Comparison of ENCODE assay signal across 21 mouse cellular contexts in the genomic region with DNA sequence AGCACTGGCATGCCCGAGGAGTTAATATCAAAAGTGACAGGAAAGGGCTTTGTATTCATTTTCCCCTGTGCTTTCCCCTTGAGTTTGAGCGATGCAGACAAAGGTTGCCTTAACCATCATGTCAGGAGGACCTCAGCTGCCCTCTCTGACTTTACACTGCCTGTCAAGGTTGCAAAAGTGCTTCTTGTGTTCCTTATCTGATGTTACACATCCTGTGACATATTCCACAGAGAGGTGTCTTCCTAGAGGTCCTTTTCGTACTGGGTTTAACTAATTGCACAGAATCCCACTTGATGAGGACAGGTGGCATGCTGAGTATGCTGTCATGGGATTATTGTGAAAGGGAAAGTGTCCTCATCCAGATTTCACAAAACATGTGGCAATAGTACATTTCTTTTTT. TPM values are rescaled to one million over a fixed set of nuclear protein-coding genes. Genes with fewer than 3 reads are reported as not detected.
A peak's percentile ranks its signal among the peaks of the same experiment; 100 is the strongest.
DNase-seq lines count a peak whose midpoint lies in the region; ATAC-seq and TF ChIP-seq lines count a peak whose summit lies in the region.
"Had no signal": no experiment of that assay in that cellular context is flagged by ENCODE, and none has a peak within 500 bp of the region (broad histone marks: within the 10 kb centered on the region; RNA-seq: fewer than 3 reads in every experiment).

No protein-coding gene starts in this region.

- no peaks in the 10 kb centered on the region for H3K9me3 ChIP-seq in MEL (replicated peaks; ENCODE audit: insufficient read depth, low read length)
- no peaks in the 10 kb centered on the region for H3K9me3 ChIP-seq in hindbrain, embryonic 11.5 days (ENCODE audit: control insufficient read depth, low read length)
- H3K9me3 ChIP-seq: embryonic facial prominence, embryonic 13.5 days; forebrain, embryonic 12.5 days; heart, embryonic 13.5 days; hindbrain, embryonic 13.5 days; intestine, embryonic 15.5 days had no signal

- no peak for TF ChIP-seq RAD21 in MEL (IDR thresholded peaks at IDR 0.05; ENCODE audit: low read depth, low read length)

- H3K4me2 ChIP-seq in hindbrain, embryonic 11.5 days (replicated peaks; ENCODE audit: low read depth, low read length), result no peak overlapping the region
- H3K4me2 ChIP-seq: embryonic facial prominence, embryonic 13.5 days; forebrain, embryonic 12.5 days; heart, embryonic 13.5 days; hindbrain, embryonic 13.5 days; intestine, embryonic 15.5 days had no signal

- H3K79me2 ChIP-seq in MEL (ENCODE audit: control insufficient read depth, insufficient read depth, low read length, poor library complexity), result no peaks in the 10 kb centered on the region

- no peak for TF ChIP-seq CTCF in MEL (IDR thresholded peaks at IDR 0.05 in 2 of 3, conservative IDR thresholded peaks at IDR 0.05 in 1 of 3; ENCODE audit: control insufficient read depth in 1 of 3, insufficient read depth in 1 of 3, low read depth in 2 of 3, low read length in 3 of 3, poor library complexity in 1 of 3, severe bottlenecking in 1 of 3)

- H3K36me3 ChIP-seq in MEL (ENCODE audit: control insufficient read depth in 1 of 2, insufficient read depth in 2 of 2, low read length in 2 of 2), result peaks cover 2 to 14% of the 10 kb centered on the region in 2 experiments
- H3K36me3 ChIP-seq in hindbrain, embryonic 11.5 days (ENCODE audit: control insufficient read depth, insufficient read depth, low read length), result no peaks in the 10 kb centered on the region
- H3K36me3 ChIP-seq: hindbrain, embryonic 13.5 days; intestine, embryonic 15.5 days had no signal

- 86% methylated on average over 3 of the region's 3 CpGs for WGBS in hindbrain, embryonic 11.5 days

- peaks cover 8% of the 10 kb centered on the region in 2 experiments for H3K4me1 ChIP-seq in MEL (ENCODE audit: control insufficient read depth in 1 of 2, insufficient read depth in 2 of 2, low read length in 2 of 2)
- no peaks in the 10 kb centered on the region for H3K4me1 ChIP-seq in hindbrain, embryonic 11.5 days (replicated peaks; ENCODE audit: control insufficient read depth, insufficient read depth, low read length)
- H3K4me1 ChIP-seq: embryonic facial prominence, embryonic 13.5 days; forebrain, embryonic 12.5 days; heart, embryonic 13.5 days; hindbrain, embryonic 13.5 days; intestine, embryonic 15.5 days had no signal

- H3K27me3 ChIP-seq in MEL (ENCODE audit: control insufficient read depth in 1 of 2, insufficient read depth in 2 of 2, low read length in 2 of 2), result no peaks in the 10 kb centered on the region
- no peaks in the 10 kb centered on the region for H3K27me3 ChIP-seq in hindbrain, embryonic 11.5 days (ENCODE audit: control insufficient read depth, insufficient read depth, low read length)
- H3K27me3 ChIP-seq: CH12.LX; embryonic facial prominence, embryonic 13.5 days; forebrain, embryonic 12.5 days; heart, embryonic 13.5 days; hindbrain, embryonic 13.5 days; intestine, embryonic 15.5 days had no signal

- no peak for TF ChIP-seq POLR2A in MEL (IDR thresholded peaks at IDR 0.05; ENCODE audit: control insufficient read depth in 1 of 2, insufficient read depth in 1 of 2, low read depth in 1 of 2, low read length in 2 of 2, poor library complexity in 1 of 2)

- H3K4me3 ChIP-seq in MEL (ENCODE audit: control insufficient read depth in 1 of 2, insufficient read depth in 1 of 2, low read depth in 2 of 2, low read length in 2 of 2), result no peak overlapping the region
- H3K4me3 ChIP-seq in hindbrain, embryonic 11.5 days (ENCODE audit: low read depth, low read length), result no peak overlapping the region
- H3K4me3 ChIP-seq: embryonic facial prominence, embryonic 13.5 days; forebrain, embryonic 12.5 days; heart, embryonic 13.5 days; hindbrain, embryonic 13.5 days; intestine, embryonic 15.5 days had no signal

- no peak overlapping the region for H3K9ac ChIP-seq in MEL (ENCODE audit: control insufficient read depth, low read depth, low read length, poor library complexity, severe bottlenecking)
- no peak overlapping the region for H3K9ac ChIP-seq in hindbrain, embryonic 11.5 days (ENCODE audit: low read depth, low read length)
- H3K9ac ChIP-seq: embryonic facial prominence, embryonic 13.5 days; forebrain, embryonic 12.5 days; heart, embryonic 13.5 days; hindbrain, embryonic 13.5 days; intestine, embryonic 15.5 days had no signal

- peak; percentile 65 for ATAC-seq in megakaryocyte progenitor cell, adult 5-6 weeks (replicated peaks; ENCODE audit: poor library complexity)
- no peak for ATAC-seq in hindbrain, embryonic 11.5 days (ENCODE audit: low FRiP score)
- ATAC-seq: forebrain, embryonic 16.5 days; hindbrain, postnatal 0 days; intestine, embryonic 15.5 days had no signal

- peak; percentile 1 for DNase-seq in testis, postnatal 10 days (ENCODE audit: low spot score)
- DNase-seq in testis, postnatal 14 days (ENCODE audit: low spot score), result no peak
- peak; percentile 48 for DNase-seq in MEL (ENCODE audit: low read depth, low spot score)
- no peak for DNase-seq in cerebellum, postnatal 10 days
- DNase-seq in hindbrain, embryonic 11.5 days (ENCODE audit: low spot score), result no peak
- DNase-seq: adrenal gland, adult 8-10 months; cerebellum, adult 11-12 months; cerebellum, adult 9-10 months; cerebellum, postnatal 36 days; gastrocnemius, postnatal 14 days; heart, postnatal 4 days had no signal

- H3K27ac ChIP-seq in MEL (ENCODE audit: control insufficient read depth, low read depth, low read length), result no peak overlapping the region
- H3K27ac ChIP-seq in hindbrain, embryonic 11.5 days (ENCODE audit: low read depth, low read length), result no peak overlapping the region
- H3K27ac ChIP-seq: embryonic facial prominence, embryonic 13.5 days; forebrain, embryonic 12.5 days; heart, embryonic 13.5 days; hindbrain, embryonic 13.5 days; hindbrain, postnatal 0 days; intestine, embryonic 15.5 days had no signal

- no peak for TF ChIP-seq EP300 in MEL (IDR thresholded peaks at IDR 0.05; ENCODE audit: low read depth in 1 of 2, low read length in 2 of 2)

TF ChIP-seq in MEL, 35 proteins besides CTCF, POLR2A, EP300 and RAD21:
- TF ChIP-seq CHD1 (IDR thresholded peaks at IDR 0.05; ENCODE audit: low read depth, low read length) (no peak), GATA1 (IDR thresholded peaks at IDR 0.05; ENCODE audit: low read depth, low read length) (peak; percentile 55)

RNA-seq across cellular contexts. Expression of a gene that starts 16.4 kb away (rescaled TPM):
- not detected in 2 replicates for total RNA-seq in MEL (2012; rRNA removed)
- polyA plus RNA-seq in MEL (2012; ENCODE audit: insufficient read depth in 1 of 2, insufficient read length in 2 of 2, low read depth in 1 of 2, low replicate concordance in 2 of 2, missing spikeins in 1 of 2), result not detected
- total RNA-seq in megakaryocyte progenitor cell, adult 5-6 weeks (2015), result not detected in 2 replicates
- not detected in 2 replicates for total RNA-seq in megakaryocyte progenitor cell, adult 5-6 weeks (2017)
- 3.9 and 6.9 TPM in 2 replicates for polyA plus RNA-seq in hindbrain, embryonic 11.5 days (2014; fragmentation: Nextera tagmentation; extraction: Ambion mirVana)
- total RNA-seq: CH12.LX; gastrocnemius, postnatal 14 days had no signal
- polyA plus RNA-seq: heart, postnatal 0 days had no signal

Comparison
In these comparisons a context has a peak if more than half of its experiments do, and no peak if none do; other contexts are left out.
1. DNase-seq: peak in testis, postnatal 10 days (single experiment) and MEL (single experiment); none in testis, postnatal 14 days (single experiment), cerebellum, postnatal 10 days (0 of 2) and hindbrain, embryonic 11.5 days (single experiment).